Mouse (Mus musculus) embryonic fibroblast, embryonic 13.5 days (primary cell): Measurements from ENCODE around the gene BC017158. TPM values are rescaled to one million over a fixed set of nuclear protein-coding genes. Genes with fewer than 3 reads are reported as not detected.

ENCODE experiments used
- H3K27ac ChIP-seq: 2 replicates; pipeline ENCODE4 v1.5.1; 2012; ENCODE audit warnings: low read length, control low read depth, inconsistent platforms; ENCODE audit not compliant: insufficient read depth
- H3K4me1 ChIP-seq: 2 replicates; pipeline ENCODE4 v1.6.1; 2011; ENCODE audit warnings: low read length; ENCODE audit not compliant: control insufficient read depth, insufficient read depth
- H3K4me3 ChIP-seq: 2 replicates; pipeline ENCODE4 v1.5.1; 2011; ENCODE audit warnings: mild to moderate bottlenecking, control low read depth, low read length; ENCODE audit not compliant: insufficient read depth
- CTCF ChIP-seq: IDR thresholded peaks from 2 replicates; pipeline ENCODE4 v1.5.1; 2011; ENCODE audit warnings: mild to moderate bottlenecking, control low read depth, low read length, moderate library complexity, borderline replicate concordance; ENCODE audit not compliant: insufficient read depth
- POLR2A ChIP-seq: IDR thresholded peaks from 2 replicates; pipeline ENCODE4 v1.6.1; 2011; ENCODE audit warnings: low read depth, mild to moderate bottlenecking, control low read depth, low read length, moderate library complexity
- polyA plus RNA-seq: library from polyadenylated mRNA; stranded (reverse); fragments of >200 nt; gene quantifications from 2 replicates; pipeline ENCODE4 v1.2.4, GENCODE M21; 2011; ENCODE audit warnings: low read depth; ENCODE audit not compliant: missing spikeins, insufficient read length

Gene BC017158
- polyA plus RNA-seq, 1 experiment: 21.1 TPM

DNA sequence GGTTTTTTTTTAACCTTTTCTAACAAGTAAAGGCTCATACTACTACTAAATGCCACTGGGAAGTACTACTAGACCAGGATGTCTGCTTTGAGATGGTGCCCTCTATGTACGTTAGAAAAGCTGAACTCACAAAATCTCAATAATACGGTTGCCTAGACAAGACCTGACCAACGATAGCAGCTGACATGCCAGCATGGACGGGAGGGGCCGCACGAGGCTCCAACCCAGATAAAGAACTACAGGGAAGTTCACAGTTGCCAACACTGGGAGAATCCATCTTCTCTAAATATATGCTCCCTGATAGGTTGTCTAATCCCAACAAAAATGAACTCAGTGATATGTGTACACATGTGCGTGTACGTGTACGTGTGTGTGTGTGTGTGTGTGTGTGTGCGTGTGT, 3.2 kb downstream of the BC017158 start:
- no peak for TF ChIP-seq POLR2A
- TF ChIP-seq CTCF: no peak

DNA sequence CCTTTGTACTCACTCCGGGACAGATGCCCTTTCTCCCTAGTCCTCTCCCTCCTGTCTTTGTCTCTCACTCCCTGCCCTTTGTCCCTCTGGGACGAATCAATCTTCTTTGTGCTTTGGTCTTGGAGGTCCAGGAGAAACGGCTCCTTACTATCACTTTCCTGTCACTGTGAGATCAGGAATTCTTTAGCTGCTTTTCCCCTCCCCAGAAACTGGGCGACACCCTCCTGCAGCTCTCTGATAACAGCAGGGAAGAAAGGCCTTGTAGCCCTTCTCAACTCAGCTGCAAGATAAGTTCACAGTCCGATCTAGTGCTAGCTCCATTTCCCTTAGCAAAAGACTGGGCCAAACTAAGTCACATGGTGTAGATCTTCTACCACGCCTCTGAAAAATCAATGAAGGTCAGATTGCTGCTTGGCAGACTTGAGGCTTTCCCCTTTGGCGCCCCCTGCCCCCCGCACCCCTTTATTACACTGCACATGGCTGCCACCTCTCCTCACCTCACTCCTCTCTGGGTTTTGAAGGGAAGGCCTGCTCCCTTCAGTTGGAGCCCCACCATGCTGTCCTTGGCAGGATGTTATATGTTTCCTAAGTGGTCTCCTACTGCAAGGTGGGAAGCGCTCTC, 8.9 kb downstream of the BC017158 start:
- TF ChIP-seq POLR2A: no peak
- TF ChIP-seq CTCF: no peak
- Histone ChIP-seq H3K27ac (no peak overlapping the region), H3K4me1 (no peaks in the 10 kb centered on the region), H3K4me3 (no peak overlapping the region)

More for the DNA sequence above, 3.2 kb downstream of the BC017158 start:
- H3K27ac ChIP-seq: no peak overlapping the region
- H3K4me1 ChIP-seq: peaks cover 3% of the 10 kb centered on the region; the same call in 1 of the 2 replicates
- no peak overlapping the region for H3K4me3 ChIP-seq

- Histone ChIP-seq H3K4me3 (no peak overlapping the region), H3K27ac (no peak overlapping the region), H3K4me1 (no peaks in the 10 kb centered on the region)
- TF ChIP-seq CTCF: no peak
- no peak for TF ChIP-seq POLR2A
Observed at GRCm38 (mm10) chr7:128285060-128285459, 12.9 kb downstream of the BC017158 start.

GRCm38 (mm10) chr7:128284047-128284446, 13.9 kb downstream of the BC017158 start:
- no peaks in the 10 kb centered on the region for H3K4me1 ChIP-seq
- TF ChIP-seq CTCF: no peak
- no peak for TF ChIP-seq POLR2A
- no peak overlapping the region for H3K4me3 ChIP-seq
- H3K27ac ChIP-seq: no peak overlapping the region

DNA sequence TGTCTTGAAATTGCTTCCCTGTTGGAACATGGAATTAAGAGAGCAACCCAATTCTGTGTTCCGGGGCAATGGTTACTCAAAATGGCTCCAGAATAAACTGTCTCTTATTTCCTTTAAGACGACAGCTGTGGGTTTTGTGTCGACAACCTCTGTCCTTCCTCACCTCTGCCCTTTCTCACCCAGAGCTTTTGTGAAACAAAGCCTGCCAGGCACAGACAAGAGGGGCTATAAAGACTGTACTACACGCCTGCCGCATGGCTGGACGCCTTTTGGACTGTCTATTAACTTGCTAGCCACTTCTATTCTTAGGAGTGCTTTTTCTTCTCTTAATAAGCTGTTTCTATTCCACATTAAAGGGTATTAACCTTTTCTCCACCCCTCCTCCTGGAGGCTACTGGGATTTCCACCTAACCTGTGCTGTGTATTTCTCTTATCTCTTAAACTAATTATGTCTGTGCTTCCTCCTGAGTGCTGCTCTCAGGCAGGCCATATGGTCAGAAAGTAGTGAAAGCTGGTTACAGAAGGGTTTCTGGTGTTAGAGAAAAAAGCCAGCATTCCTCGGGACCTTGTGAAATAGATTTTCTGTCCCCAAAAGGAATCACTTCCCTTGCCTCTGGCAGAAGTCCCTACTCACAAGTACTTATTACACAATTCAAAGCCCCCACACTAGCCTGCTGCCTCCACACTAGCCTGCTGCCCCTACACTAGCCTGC, 15.3 kb downstream of the BC017158 start:
- Histone ChIP-seq H3K4me1 (no peaks in the 10 kb centered on the region), H3K4me3 (no peak overlapping the region), H3K27ac (no peak overlapping the region)
- no peak for TF ChIP-seq CTCF
- no peak for TF ChIP-seq POLR2A

DNA sequence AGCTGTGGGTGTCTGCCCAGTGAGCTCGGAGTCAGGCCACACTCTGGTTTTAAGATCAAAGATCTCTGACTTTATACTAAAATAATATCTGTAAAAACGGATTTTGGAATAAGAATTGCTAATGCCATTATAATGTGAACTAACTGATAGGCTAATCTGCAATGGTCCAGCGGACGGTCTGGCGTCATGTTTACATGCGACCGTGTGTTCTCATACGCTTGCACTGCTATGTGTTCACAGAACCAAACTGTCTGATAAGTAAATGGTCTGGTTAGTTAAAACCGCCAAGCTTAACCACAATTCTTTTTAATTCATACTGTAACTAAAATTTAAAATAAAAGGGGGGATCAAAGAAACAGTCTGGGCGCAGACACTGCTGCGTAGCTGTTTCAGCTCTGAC, 16.2 kb downstream of the BC017158 start:
- H3K4me3 ChIP-seq: no peak overlapping the region
- H3K27ac ChIP-seq: no peak overlapping the region
- no peak for TF ChIP-seq CTCF
- no peak for TF ChIP-seq POLR2A
- no peaks in the 10 kb centered on the region for H3K4me1 ChIP-seq

- no peak overlapping the region for H3K4me3 ChIP-seq
- no peak overlapping the region for H3K27ac ChIP-seq
- no peaks in the 10 kb centered on the region for H3K4me1 ChIP-seq
- TF ChIP-seq CTCF (no peak), POLR2A (no peak)
Observed at GRCm38 (mm10) chr7:128279750-128280149, 18.2 kb downstream of the BC017158 start.

- Histone ChIP-seq H3K4me3 (no peak overlapping the region), H3K4me1 (no peaks in the 10 kb centered on the region), H3K27ac (no peak overlapping the region)
- no peak for TF ChIP-seq POLR2A
- TF ChIP-seq CTCF: no peak
Observed at GRCm38 (mm10) chr7:128276051-128276450, 21.9 kb downstream of the BC017158 start.

- H3K4me3 ChIP-seq: no peak overlapping the region
- no peak overlapping the region for H3K27ac ChIP-seq
- H3K4me1 ChIP-seq: no peaks in the 10 kb centered on the region
- TF ChIP-seq POLR2A: no peak
- no peak for TF ChIP-seq CTCF
Observed at GRCm38 (mm10) chr7:128271496-128271895, 26.5 kb downstream of the BC017158 start.

DNA sequence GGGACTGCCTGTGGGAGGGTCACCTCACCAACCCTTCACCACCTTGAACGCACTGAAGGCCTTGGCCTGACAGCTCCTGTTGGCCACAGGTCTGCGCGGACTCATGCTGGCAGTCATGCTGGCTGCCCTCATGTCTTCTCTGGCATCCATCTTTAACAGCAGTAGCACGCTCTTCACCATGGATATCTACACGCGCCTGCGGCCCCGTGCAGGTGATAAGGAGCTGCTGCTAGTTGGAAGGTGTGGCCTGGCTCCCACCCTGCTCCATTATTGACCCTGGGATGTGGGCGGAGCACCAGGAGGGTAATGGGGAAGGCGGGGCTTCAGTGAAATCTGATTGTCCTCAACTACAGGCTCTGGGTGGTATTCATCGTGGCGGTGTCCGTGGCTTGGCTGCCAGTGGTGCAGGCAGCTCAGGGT, 27.5 kb downstream of the BC017158 start:
- Histone ChIP-seq H3K4me1 (no peaks in the 10 kb centered on the region), H3K4me3 (no peak overlapping the region), H3K27ac (no peak overlapping the region)
- no peak for TF ChIP-seq CTCF
- TF ChIP-seq POLR2A: no peak
